Mouse (Mus musculus) T-helper 2 cell (primary cell): ENCODE results near the gene Plaa.
"Not testable (repeated sequence)": the region's sequence is repeated elsewhere in the genome, so short reads cannot be mapped to it uniquely, and the experiment has no call there.

Source experiments
- in situ Hi-C: fragments of 300-600 bp; cut with MboI, MseI; formaldehyde crosslinking; loops from one replicate; pipeline ENCODE4 v1.15.1; 2025; ENCODE audit warnings: high pct_unique_total_duplicates

Plaa gene

DNA sequence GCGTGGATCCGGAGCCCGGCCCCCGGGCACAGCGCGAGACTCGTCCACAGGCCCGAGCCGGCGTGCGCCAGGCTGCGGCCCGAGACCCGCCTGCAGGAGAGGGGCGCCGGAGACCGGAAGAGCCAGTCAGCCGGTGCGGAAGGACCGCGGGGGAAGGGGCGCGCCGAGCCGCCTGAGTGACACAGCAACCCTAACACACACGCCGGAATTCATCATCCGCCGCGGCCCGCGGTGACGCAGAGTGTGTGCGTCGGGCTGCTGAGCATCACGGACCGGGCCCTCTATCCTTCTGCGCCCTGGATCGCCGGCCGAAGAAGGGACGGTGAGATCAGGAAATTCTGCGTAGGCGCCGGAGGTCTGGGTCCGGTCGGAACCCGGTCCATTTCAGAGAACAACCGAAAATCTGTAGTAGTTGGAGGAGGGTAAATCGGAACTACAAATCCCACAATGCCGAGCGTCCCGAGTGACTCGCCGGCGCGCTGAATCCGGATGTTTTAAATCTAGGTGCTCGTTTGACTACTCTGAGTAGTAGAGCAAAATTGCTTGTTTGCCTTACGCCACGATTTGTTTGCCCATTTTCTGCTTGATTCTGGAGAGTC lies at the start of gene Plaa:
Gene Plaa, minus strand, starts transcription at position 214 of the 599 bp plus-strand sequence.
- in situ Hi-C loops = no loop called here

DNA sequence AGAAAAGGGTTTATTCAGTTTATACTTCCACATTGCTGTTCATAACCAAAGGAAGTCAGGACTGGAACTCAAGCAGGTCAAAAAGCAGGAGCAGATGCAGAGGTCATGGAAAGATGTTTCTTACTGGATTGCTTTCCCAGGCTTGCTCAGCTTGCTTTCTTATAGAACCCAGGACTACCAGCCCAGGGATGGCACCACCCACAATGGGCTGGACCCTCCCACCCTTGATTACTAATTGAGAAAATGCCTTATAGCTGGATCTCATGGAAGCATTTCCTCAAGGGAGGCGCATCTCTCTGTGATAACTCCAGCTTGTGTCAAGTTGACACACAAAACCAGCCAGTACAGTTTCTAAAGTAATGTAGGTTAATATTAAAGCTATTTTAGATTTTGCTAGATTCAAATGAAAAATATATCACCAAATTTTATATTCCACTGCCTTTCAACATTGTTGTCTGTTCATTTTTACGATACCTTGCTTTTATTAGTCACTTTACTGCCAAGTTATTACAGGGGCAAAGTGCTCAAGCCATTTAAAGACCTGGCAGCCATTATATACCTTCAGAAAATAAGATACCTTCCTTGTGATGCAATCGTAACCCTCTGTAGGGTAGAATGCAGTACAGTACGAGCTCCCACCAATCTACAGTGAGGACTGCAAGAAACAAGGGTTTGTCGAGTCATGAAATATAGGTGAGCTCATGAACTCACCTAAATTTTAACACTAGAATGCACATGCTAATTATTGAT lies 47.6 kb upstream of the Plaa start:
- in situ Hi-C loops = not testable (repeated sequence)

DNA sequence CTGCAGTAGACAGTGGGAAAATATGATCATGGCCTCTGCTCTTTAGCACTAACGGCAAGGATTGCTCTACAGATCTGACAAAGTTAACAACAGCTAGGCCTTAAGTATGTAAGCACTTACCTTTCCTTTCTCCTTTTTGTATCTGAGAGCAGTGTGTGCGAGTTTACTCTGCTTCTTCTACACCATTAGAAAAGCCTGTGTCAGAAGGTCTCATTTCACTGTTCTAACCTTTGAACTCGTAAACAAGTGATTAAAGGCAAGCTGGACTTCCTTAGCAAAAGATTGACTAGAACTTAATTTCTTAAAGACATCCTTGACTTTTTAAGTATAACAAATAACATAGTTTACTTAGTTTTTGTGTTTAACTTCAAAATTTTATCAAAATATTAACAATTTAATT lies 46.9 kb upstream of the Plaa start, which contains the start of gene Lrrc19:
Gene Lrrc19, minus strand, starts transcription at position 225 of the 400 bp plus-strand sequence.
- in situ Hi-C loops = no loop called here

DNA sequence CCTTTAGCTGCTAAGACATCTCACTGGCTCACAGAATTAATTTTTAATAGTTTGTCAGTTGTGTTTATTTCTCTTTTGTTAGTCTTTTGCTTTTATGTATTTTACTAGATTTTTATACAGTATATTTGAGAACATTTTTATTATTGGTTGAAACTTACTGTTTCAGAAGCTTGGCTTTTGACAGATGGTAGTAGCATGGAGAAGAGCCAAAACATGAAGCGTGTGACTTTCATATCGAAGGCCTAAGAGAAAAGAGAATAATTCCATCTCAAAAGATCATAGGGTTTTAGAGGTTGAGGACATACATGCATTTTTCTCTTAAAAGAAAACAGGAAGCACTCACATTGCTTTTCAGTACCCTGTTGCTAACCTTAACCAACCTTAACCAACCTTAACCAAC lies 40.1 kb upstream of the Plaa start:
- in situ Hi-C loops = no loop called here

DNA sequence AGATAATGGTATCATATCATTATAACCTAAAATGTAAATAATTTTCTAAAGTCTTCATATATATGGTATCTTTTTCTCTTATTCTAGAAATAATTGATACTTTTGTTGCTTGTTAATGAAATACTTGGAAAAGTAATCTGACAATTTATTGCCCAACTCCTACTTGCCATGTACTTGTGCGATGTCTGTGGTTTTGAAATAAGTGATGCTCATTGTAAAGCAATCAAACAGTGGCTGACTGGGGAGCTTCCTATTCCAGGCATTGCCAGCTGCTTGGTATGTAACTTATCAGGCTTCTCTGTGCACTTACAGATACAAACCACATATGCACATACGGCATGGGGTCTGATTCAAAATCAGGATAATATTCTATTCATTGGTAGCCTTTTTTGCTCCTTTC lies 17.0 kb upstream of the Plaa start:
- in situ Hi-C loops = no loop called here

DNA sequence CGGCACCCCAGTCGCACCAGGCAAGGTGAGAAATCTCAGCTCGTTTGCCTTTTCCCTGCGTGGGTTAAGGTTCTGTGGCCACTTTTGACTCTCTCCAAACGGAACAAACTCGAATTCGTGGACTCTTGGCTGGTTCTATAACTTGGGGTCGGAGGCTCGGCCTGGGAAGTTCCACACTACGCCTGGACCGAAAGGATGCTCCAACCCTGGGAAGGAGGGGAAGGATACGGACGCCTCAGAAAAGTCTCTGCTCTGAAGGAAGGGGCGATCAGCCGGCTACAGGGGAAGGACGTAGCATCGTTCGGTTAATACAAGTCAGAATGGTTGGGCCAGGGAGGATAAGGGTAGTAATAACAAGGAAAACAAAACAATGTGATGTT lies 11.6 kb upstream of the Plaa start:
- in situ Hi-C loops = no loop called here

DNA sequence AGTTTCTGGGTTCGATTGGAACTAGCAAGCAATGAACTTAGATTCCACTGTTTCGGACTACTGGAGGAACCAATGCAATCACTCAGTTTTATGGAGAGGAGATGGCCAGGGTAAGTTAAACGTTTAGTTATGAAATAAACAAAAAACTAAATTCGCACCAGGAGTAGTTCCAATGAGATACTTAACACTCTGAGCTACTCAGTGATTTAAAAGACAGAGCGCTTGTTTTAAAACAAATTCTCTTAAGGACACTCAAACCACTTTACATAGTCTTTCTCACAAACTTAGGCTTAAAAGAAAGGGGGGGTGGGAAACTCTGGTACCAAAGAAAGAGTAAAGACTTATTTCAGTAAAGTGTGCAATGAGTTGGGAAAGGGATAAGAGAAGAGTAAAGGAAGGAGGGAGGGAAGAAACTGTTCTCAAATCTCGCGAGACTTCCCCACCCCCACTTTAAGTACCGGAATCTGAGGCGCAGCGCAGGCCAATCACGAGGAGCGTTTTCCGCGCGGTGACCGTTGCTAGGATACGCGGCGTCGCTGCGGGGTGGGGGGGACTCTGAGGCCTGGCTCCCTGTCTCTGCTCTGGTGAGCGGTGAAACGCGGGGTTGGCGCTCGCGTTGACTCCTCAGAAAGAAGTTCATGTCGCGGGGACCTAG lies 11.1 kb upstream of the Plaa start, which contains the start of gene Ift74:
Gene Ift74, plus strand, starts transcription at position 520 of the 655 bp plus-strand sequence.
- in situ Hi-C loops = no loop called here

DNA sequence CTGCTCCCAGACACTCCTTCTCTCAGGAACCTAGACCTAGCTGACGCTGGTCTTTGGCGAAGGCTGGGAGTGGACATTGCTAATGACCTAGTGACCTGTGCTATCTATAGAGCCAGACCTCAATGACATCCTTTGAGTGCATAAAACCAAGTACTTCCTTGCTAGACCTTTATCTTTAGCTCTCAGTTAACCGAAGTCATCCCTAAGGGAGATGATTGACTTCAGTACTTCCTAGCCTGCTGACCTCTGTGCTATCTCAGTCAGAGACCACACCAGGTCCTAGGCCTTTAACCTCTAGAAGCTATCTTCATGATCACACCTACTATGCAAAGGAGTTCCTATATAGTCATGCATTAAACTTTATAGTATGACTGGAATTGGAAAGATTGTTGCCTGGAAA lies 7.3 kb upstream of the Plaa start:
- in situ Hi-C loops = no loop called here

DNA sequence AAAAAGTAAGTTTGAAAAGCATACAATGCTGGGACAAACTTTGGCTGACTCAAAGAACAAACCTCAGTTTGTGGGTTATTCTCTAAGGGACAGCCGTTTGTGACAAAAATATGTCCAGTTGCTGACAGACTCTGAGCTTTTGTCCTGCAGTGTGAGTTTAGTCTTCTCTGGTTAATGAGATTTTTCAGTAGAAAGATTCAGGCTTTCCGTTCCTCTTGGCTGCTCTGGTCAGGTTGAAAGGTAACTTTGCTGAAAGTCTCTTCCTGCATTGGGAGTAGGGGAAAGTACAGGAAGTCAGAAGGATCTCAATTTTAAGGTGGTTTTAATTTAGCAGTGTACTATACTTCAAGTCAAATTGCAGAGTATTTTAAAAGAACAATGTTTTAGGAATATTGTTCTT lies 2.5 kb upstream of the Plaa start:
- in situ Hi-C loops = no loop called here

DNA sequence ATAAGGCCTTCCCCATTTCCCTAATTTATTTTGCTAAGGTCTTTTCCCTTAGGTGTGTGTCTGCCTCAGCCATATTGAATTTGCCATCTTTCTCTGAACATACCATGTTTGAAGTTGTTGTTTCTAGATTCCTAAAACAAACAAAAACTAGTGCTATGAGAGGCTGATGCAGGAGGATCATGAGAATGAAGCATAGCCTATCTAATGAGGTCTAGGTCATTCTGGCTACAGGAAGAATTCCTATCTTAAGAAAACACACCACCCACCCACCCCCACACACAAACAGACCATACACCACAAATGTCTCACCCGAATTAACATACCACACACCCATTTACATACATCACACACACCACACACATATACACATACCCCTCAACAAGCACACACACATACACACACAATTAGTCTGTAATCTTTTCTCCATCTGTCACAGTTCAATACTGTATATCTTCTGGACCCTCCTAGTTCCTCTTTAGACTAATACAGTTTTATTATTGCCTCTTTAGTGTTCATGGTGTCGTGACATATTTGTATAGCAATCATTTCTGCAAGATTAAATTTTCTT lies 1.5 kb upstream of the Plaa start:
- in situ Hi-C loops = no loop called here

DNA sequence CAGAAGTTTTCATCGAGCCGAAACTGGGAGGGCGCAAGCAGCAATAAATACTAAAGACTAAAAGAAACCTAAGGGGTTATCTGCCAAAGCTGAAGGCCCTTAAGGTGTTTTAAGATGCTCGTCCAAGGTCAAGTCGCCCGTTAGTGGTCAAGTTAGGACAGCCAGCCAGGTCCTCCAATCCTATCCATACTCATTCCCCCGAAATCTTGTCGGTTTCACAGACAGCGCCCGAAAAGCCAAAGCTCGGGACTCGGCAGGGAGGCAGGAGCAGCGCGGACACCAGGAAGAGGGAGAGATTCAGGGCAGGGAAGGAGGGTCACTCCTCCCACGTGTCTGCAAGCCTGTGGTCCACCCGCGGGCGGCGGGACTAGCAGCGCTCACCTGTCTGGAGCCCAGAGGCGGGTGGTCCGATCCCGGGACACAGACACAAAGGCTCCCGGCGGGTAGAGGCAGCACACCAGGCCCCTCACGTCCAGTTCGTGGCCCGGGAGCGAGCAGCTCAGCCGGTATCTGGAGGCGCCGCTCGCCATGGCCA lies 481 bp downstream of the Plaa start:
- in situ Hi-C loops = no loop called here

DNA sequence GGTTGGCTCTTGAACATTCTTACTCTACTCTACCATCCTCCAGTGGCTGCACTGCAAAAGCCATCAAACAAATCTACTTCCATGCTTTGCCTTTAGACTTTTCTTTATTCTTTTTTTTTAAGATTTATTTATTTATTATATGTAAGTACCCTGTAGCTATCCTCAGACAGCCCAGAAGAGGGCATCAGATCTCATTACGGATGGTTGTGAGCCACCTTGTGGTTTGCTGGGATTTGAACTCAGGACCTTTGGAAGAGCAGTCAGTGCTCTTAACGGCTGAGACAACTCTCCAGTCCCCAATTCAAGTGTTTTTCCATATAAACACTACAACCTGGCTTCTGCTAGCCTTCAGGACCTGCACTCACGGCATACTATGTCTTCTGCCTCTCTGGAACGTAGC lies 1.6 kb downstream of the Plaa start:
- in situ Hi-C loops = no loop called here

DNA sequence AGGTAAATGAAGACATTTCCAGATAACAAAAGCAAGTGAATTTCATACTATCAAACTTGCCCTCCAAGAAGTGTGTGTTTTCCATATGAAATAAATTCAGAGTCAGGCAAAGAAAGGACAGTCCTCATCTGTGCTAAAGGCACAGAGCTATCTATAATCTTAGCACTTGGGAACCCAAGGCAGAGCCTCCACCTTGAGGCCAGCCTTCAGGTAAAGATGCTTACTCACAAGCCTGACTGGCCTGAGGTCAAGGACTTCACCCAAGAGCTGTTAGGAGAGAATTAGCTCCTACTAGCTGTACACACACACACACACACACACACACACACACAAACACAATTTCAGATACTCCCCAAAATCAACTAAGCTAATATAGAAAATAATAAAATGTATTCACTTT lies 10.3 kb downstream of the Plaa start:
- in situ Hi-C loops = loop anchor here (25.0 kb wide), 1 partner anchor 370 kb away; no protein-coding TSS in a partner anchor

DNA sequence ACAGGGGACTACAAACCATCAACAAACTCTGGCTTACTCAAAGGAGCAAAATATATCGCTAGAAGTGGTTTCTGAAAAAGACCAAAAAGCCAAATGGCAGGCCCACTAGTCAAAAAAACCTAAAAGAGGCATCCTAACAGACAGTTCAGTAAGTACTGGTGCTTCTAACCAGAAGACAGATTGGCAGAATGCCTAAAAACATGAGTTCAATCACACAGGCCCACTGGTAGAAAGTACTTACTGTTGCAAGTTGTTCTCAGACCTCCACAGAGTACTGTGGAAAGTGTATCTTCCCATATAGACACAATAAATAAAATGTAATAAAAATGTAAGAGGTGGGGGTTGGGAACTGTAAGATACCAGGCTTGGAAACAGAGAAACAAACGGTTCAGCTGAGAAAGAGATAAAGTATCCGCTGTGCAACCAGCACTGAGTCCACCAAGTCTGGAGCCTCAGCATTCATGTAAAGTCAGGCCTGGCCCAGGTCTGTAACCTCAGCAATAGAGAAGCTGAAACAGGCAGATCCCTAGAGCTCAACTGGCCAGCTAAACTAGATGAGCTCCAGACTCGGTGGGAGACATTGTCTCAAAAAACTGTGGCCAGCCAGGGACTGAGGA lies 11.2 kb downstream of the Plaa start:
- in situ Hi-C loops = loop anchor here (25.0 kb wide), 1 partner anchor 370 kb away; no protein-coding TSS in a partner anchor

DNA sequence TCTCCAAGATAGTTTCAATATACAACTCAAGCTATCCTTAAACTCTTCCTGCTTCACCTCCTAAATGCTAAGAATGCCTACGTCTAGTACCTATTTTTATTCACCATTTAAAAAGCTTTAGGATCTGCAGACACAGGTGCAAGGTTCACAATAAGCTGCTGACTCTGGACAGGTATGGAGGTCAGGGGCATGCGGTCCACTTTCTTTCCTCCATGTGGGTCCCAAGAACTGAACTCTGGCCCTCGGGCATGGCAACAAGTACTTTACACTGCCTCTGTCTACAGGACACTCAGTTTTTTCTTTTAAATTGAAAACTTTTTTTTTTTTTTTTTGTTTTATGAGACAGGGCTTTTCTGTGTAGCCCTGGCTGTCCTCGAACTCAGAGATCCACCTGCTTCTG lies 30.4 kb downstream of the Plaa start:
- in situ Hi-C loops = no loop called here

DNA sequence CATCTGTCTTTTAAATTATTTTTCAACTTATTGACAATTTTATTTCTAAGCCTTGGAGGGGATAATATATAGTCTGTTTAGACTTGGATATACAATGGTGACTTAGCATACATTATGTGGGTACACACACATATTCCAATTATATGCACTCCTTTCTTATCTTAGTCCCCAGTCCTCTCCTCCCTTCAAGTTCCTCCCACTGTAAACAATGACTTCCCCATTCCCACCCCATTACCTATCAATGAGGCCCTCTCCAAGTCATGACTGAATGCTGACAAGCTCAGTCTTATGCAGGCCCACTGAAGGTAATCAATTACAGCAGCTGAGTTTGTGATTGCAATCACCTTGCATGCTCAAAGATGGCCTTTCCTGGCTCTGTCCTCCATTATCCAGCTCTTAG lies 38.7 kb downstream of the Plaa start:
- in situ Hi-C loops = no loop called here

DNA sequence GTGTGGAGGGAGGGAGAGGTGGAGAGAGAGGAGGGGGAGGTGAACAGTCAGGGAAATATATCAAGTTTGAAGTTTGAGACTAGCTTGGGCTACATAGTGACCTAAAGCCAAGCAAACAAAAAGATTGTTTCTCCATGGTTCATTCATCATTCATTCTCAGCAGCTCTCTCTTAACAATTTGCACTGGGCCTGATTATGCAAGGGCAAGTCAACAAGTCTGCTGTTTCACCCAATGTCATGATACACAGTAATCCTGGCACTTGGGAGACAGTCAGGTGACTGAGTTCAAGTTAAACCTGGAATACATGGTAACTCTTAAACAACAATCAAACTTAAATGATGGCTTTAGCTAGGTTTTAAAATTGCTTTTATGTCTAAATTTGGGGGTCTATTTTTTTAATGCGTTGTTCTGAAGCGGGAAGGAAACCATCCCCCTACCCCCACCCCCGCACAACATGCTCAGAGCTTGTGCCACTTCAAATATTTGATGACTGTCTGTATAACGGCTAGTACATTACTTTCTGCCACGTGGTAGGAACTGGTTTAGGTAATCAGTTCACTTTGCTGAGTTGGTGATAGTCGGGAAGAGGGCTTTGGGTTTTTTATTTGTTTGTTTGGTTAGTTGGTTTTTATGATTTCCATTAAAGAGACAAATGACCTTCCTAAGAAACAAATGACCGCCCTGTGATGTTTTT lies 40.9 kb downstream of the Plaa start:
- in situ Hi-C loops = no loop called here

DNA sequence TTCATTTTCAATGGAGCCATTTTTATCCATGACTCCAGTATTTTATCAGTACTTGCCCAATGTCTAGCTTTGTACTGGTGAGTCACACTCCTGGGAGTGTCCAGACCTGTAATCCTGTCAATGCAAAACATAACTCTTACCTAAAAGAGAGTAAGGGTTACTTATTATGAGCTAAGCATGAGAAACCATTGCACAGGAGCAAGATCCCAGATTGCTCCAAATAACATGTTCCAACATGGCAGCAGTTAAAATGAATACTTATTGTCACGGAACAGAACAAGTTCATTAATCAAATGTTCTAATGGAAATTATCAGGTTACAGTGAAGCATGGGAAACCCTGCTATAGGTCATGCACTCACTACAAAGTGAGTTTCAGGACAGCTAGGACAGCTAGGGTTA lies 42.7 kb downstream of the Plaa start:
- in situ Hi-C loops = no loop called here

DNA sequence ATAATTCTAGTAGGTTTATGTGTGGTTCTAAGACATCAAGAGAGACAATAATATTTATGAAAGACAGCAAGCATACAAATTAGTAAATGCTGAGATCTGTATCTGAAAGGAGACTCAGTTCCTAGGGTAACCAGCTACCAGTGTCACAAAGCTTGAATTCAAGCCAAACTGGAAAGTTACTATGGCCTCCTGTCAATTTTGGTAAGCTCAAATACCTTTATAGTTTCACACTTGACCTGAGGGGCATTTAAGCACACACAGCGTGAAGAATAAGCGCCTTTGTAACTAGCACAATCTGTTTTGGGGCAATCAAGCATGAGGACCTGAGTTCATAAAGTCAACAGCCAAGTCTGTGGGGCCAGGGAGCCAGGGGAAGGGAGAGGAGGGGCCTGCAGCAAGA lies 43.8 kb downstream of the Plaa start:
- in situ Hi-C loops = no loop called here

DNA sequence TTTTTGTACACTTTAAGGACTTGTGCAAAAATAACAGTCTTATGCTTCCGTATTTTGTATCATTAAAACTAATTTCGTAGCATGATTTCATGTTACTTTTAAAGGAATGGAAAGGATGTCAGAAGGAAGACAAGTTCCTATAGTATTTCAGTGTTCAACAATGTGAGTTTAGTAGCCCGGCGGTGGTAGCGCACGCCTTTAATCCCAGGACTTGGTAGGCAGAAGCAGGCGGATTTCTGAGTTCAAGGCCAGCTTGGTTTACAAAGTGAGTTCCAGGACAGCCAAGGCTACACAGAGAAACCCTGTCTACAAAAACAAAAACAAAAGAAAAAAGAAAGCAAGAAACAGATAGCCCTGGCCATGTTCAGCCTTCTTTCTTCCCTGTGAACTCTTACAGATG lies 45.9 kb downstream of the Plaa start:
- in situ Hi-C loops = no loop called here
